Mouse (Mus musculus): ENCODE measurements at regions not wholly inside any gene's neighbourhood (a gene's known extent, or its start where the extent isn't known, plus 50 kb on each side); places are given as distances from the start of the nearest gene placed in this dataset.

DNA sequence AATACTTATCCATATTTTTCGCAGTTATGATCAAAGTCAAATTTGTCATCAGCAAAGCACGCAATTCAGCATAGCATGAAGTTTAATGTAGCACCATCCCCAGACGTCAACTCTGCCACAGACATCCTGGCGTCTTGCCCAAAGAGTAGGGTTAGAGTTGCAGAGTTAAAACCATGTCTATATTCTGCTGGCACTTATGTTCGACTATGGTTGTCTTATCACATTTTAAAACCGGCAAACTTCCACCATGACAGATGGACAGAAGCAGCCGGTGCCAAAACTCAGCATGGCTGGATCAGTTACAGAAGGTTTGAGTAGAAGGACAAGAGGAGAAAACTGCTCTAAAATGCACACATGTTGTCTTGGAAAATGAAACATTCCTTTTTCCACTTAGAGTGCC is 1383.6 kb upstream of the Slc39a10 start:
- peak; percentile 97 for DNase-seq

DNA sequence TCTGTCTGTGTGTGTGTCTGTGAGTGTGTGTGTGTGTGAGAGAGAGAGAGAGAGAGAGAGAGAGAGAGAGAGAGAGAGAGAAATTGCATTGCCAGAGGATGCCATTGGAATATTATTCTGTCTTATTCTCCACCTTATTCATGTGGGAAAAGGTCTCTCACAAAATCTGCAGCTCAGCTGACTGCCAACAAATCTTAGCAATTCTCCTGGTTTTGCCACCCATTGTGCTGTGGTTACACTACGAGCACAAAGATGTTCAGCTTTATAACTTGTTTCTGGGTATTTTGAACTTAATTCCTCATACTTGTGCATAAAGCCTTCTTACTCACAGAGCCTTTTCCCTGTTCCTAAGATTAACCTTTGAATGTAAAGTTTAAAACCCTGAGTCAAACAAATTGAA is 1383.0 kb upstream of the Slc39a10 start:
- peak; percentile 25 for DNase-seq
